Mouse (Mus musculus) olfactory bulb, adult 2 months (tissue): ENCODE results near the gene Zgrf1.

Experiments
- CTCF ChIP-seq: fragments of 200-500 bp; IDR thresholded peaks from 2 replicates; pipeline ENCODE4 v1.5.1; 2012; ENCODE audit warnings: low read depth, mild to moderate bottlenecking, low read length, moderate library complexity; ENCODE audit not compliant: insufficient read depth
- POLR2A ChIP-seq: fragments of 200-500 bp; IDR thresholded peaks from 2 replicates; pipeline ENCODE4 v1.6.1; 2012; ENCODE audit warnings: mild to moderate bottlenecking, low read depth, low read length, moderate library complexity; ENCODE audit not compliant: insufficient read depth

DNA sequence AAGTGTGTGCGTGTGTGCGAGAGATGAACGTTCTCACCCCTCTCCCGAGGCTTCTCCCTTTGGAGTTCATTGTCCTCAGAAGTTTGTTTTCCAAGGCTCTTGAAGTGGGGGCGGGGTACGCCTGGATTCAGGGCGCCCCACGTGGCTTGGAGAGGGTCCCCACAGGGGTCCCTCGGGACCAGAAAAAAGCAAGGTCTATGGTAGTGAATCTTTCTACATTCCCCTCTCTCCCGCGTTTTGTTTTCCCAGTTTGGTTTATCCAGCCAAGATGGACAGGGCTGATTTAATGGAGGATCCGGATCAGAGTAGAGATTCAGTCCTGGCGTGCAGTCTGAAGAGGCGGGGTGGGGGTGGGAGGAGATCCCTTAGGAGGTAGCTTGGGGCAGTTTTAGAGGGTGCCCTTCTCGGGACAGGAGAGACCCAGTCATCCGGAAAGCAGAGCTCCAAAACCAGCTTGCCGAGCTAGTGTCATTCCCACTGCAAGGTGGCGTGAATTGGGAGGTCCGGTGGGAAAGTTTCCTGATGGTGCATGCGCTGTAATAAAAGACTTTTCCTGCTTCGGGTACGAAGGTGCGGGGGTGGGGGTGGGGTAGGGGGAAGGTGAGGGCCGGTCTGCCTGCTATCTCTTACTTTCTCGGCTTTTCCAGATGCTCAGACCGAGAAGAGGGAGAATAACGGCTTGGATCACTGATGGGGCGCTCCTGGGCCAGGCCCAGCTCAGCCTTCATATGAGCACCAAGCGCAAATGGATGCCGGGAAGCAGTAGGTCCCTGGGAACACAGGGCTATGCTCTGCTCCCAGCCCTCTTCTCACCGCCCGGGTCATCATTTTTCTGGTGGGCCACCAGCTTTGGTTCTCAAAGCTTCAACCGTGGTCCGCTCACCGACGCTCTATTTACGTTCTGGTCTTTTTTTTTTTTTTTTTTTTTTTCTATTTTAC, 87.7 kb downstream of the Zgrf1 start:
- TF ChIP-seq POLR2A = no peak
- no peak for TF ChIP-seq CTCF
